Mouse (Mus musculus) heart, embryonic 12.5 days (tissue): ENCODE results near the gene Fam174b. TPM values are rescaled to one million over a fixed set of nuclear protein-coding genes. Genes with fewer than 3 reads are reported as not detected.
A peak's percentile ranks its signal among the peaks of the same experiment; 100 is the strongest.

Source experiments
- ATAC-seq: fragments of 200-750 bp; cut with Nextera tagmentation; 2 replicates; pipeline ENCODE4 v1.8.0; 2017; ENCODE audit warnings: moderate TSS enrichment, moderate library complexity; ENCODE audit not compliant: insufficient number of reproducible peaks, low FRiP score
- H3K27ac ChIP-seq: fragments of 300-500 bp; sonication (generic); 2 replicates; pipeline ENCODE4 v1.5.1; 2016; ENCODE audit warnings: mild to moderate bottlenecking, moderate library complexity; ENCODE audit not compliant: poor library complexity, severe bottlenecking
- H3K27me3 ChIP-seq: fragments of 300-500 bp; sonication (generic); replicated peaks from 2 replicates; pipeline ENCODE4 v1.6.1; 2016; ENCODE audit warnings: mild to moderate bottlenecking, moderate library complexity
- H3K36me3 ChIP-seq: fragments of 300-500 bp; sonication (generic); 2 replicates; pipeline ENCODE4 v1.6.1; 2016; ENCODE audit warnings: mild to moderate bottlenecking, moderate library complexity
- H3K4me1 ChIP-seq: fragments of 300-500 bp; sonication (generic); replicated peaks from 2 replicates; pipeline ENCODE4 v1.6.1; 2016; ENCODE audit warnings: mild to moderate bottlenecking
- H3K4me2 ChIP-seq: fragments of 300-500 bp; sonication (generic); 2 replicates; pipeline ENCODE4 v1.6.1; 2016; ENCODE audit warnings: mild to moderate bottlenecking, moderate library complexity
- H3K4me3 ChIP-seq: fragments of 300-500 bp; sonication (generic); 2 replicates; pipeline ENCODE4 v1.5.1; 2016; ENCODE audit warnings: mild to moderate bottlenecking
- H3K9ac ChIP-seq: fragments of 300-500 bp; sonication (generic); 2 replicates; pipeline ENCODE4 v1.6.1; 2016; ENCODE audit warnings: mild to moderate bottlenecking, moderate library complexity
- H3K9me3 ChIP-seq: fragments of 300-500 bp; sonication (generic); replicated peaks from 2 replicates; pipeline ENCODE4 v1.6.1; 2016; ENCODE audit warnings: mild to moderate bottlenecking, moderate library complexity
- WGBS: fragments of 180-500 bp; shearing (Covaris S2); methylation state at CpG from one replicate; pipeline ENCODE4 v1.1.7; 2016; 5-methylcytosine and 5-hydroxymethylcytosine counted together
- polyA plus RNA-seq: library from polyadenylated mRNA; unstranded; fragments of >200 nt; fragmentation: Nextera tagmentation; extraction: Ambion mirVana; gene quantifications from 2 replicates; pipeline ENCODE4 v1.2.1, GENCODE M21; 2016

Fam174b gene
- polyA plus RNA-seq, 1 experiment from 2014 or later: 51.4 TPM

- WGBS: 40% methylated on average over 7 of the region's 7 CpGs
- peak; percentile 73 for ATAC-seq
- no peak overlapping the region for H3K27ac ChIP-seq
These were observed 10.2 kb upstream of the Fam174b start for GRCm38 (mm10) chr7:73729913-73730312.

GRCm38 (mm10) chr7:73730430-73731022 is 9.6 kb upstream of the Fam174b start:
- H3K36me3 ChIP-seq: no peaks in the 10 kb centered on the region
- peaks cover 14% of the 10 kb centered on the region for H3K4me1 ChIP-seq
- H3K27me3 ChIP-seq: no peaks in the 10 kb centered on the region
- H3K27ac ChIP-seq: no peak overlapping the region
- 46% methylated on average over 10 of the region's 10 CpGs for WGBS
- no peak overlapping the region for H3K9ac ChIP-seq
- H3K9me3 ChIP-seq: no peaks in the 10 kb centered on the region; the same call in 1 of the 2 replicates
- no peak overlapping the region for H3K4me3 ChIP-seq
- peak; percentile 55; the same call in 1 of the 2 replicates for ATAC-seq
- H3K4me2 ChIP-seq: peak overlapping the region; percentile 15; the same call in 1 of the 2 replicates

More at GRCm38 (mm10) chr7:73729913-73730312, 10.2 kb upstream of the Fam174b start:
- Histone ChIP-seq H3K9me3 (no peaks in the 10 kb centered on the region; the same call in 1 of the 2 replicates), H3K9ac (no peak overlapping the region), H3K4me1 (peaks cover 14% of the 10 kb centered on the region), H3K36me3 (no peaks in the 10 kb centered on the region), H3K4me2 (peak overlapping the region; percentile 15; the same call in 1 of the 2 replicates), H3K4me3 (no peak overlapping the region), H3K27me3 (no peaks in the 10 kb centered on the region)

- ATAC-seq: no peak
- H3K4me2 ChIP-seq: no peak overlapping the region
- H3K4me1 ChIP-seq: peaks cover 9% of the 10 kb centered on the region; the same call in 1 of the 2 replicates
- 64% methylated on average over 2 of the region's 2 CpGs for WGBS
- peaks cover 26% of the 10 kb centered on the region for H3K27me3 ChIP-seq
- H3K27ac ChIP-seq: no peak overlapping the region
- peaks cover 4% of the 10 kb centered on the region; the same call in 1 of the 2 replicates for H3K9me3 ChIP-seq
- H3K36me3 ChIP-seq: no peaks in the 10 kb centered on the region
- no peak overlapping the region for H3K9ac ChIP-seq
- H3K4me3 ChIP-seq: no peak overlapping the region
These were observed 4.1 kb upstream of the Fam174b start for GRCm38 (mm10) chr7:73736046-73736445.

GRCm38 (mm10) chr7:73741392-73741791 is 1.3 kb downstream of the Fam174b start:
- Histone ChIP-seq H3K27me3 (peaks cover 37% of the 10 kb centered on the region), H3K4me2 (peak overlapping the region; percentile 100), H3K9me3 (no peaks in the 10 kb centered on the region), H3K4me1 (peaks cover 38% of the 10 kb centered on the region), H3K27ac (no peak overlapping the region), H3K9ac (peak overlapping the region; percentile 73), H3K36me3 (no peaks in the 10 kb centered on the region), H3K4me3 (peak overlapping the region; percentile 63)
- ATAC-seq: no peak
- 49% methylated on average over 5 of the region's 5 CpGs for WGBS

GRCm38 (mm10) chr7:73741841-73742240 is 1.7 kb downstream of the Fam174b start:
- H3K4me2 ChIP-seq: peak overlapping the region; percentile 100
- H3K36me3 ChIP-seq: no peaks in the 10 kb centered on the region
- no peak overlapping the region for H3K27ac ChIP-seq
- H3K27me3 ChIP-seq: peaks cover 37% of the 10 kb centered on the region
- WGBS: 74% methylated on average over 6 of the region's 6 CpGs
- no peak overlapping the region for H3K9ac ChIP-seq
- peaks cover 38% of the 10 kb centered on the region for H3K4me1 ChIP-seq
- H3K4me3 ChIP-seq: peak overlapping the region; percentile 63; the same call in 1 of the 2 replicates
- ATAC-seq: no peak
- no peaks in the 10 kb centered on the region for H3K9me3 ChIP-seq

GRCm38 (mm10) chr7:73743144-73743543 is 3.0 kb downstream of the Fam174b start:
- H3K36me3 ChIP-seq: no peaks in the 10 kb centered on the region
- H3K4me2 ChIP-seq: peak overlapping the region; percentile 32
- peaks cover 37% of the 10 kb centered on the region for H3K27me3 ChIP-seq
- peak overlapping the region; percentile 42; the same call in 1 of the 2 replicates for H3K27ac ChIP-seq
- no peaks in the 10 kb centered on the region for H3K9me3 ChIP-seq
- no peak for ATAC-seq
- no peak overlapping the region for H3K9ac ChIP-seq
- H3K4me1 ChIP-seq: peaks cover 38% of the 10 kb centered on the region
- no peak overlapping the region for H3K4me3 ChIP-seq
- 50% methylated on average over 8 of the region's 8 CpGs for WGBS

- no peak overlapping the region for H3K27ac ChIP-seq
- WGBS: 63% methylated on average over 10 of the region's 10 CpGs
- no peak overlapping the region for H3K4me2 ChIP-seq
- H3K4me3 ChIP-seq: no peak overlapping the region
- peaks cover 38% of the 10 kb centered on the region for H3K4me1 ChIP-seq
- no peak overlapping the region for H3K9ac ChIP-seq
- H3K27me3 ChIP-seq: peaks cover 30% of the 10 kb centered on the region
- no peaks in the 10 kb centered on the region for H3K9me3 ChIP-seq
- ATAC-seq: no peak
- H3K36me3 ChIP-seq: no peaks in the 10 kb centered on the region
These were observed 3.8 kb downstream of the Fam174b start for GRCm38 (mm10) chr7:73743831-73744370.

- H3K9ac ChIP-seq: no peak overlapping the region
- 66% methylated on average over 5 of the region's 5 CpGs for WGBS
- H3K4me1 ChIP-seq: peaks cover 30% of the 10 kb centered on the region
- H3K36me3 ChIP-seq: no peaks in the 10 kb centered on the region
- no peak for ATAC-seq
- H3K4me2 ChIP-seq: no peak overlapping the region
- peaks cover 12% of the 10 kb centered on the region for H3K27me3 ChIP-seq
- H3K4me3 ChIP-seq: no peak overlapping the region
- H3K27ac ChIP-seq: no peak overlapping the region
- no peaks in the 10 kb centered on the region for H3K9me3 ChIP-seq
These were observed 5.8 kb downstream of the Fam174b start for GRCm38 (mm10) chr7:73745903-73746302.

- H3K4me3 ChIP-seq: no peak overlapping the region
- no peak for ATAC-seq
These were observed 6.7 kb downstream of the Fam174b start for GRCm38 (mm10) chr7:73746836-73747235.

GRCm38 (mm10) chr7:73747531-73747930 is 7.4 kb downstream of the Fam174b start:
- no peak overlapping the region for H3K4me2 ChIP-seq
- H3K9ac ChIP-seq: no peak overlapping the region
- peaks cover 18% of the 10 kb centered on the region for H3K4me1 ChIP-seq
- 85% methylated on average over 3 of the region's 3 CpGs for WGBS
- no peaks in the 10 kb centered on the region for H3K27me3 ChIP-seq
- no peaks in the 10 kb centered on the region for H3K9me3 ChIP-seq
- no peak overlapping the region for H3K4me3 ChIP-seq
- H3K27ac ChIP-seq: no peak overlapping the region
- H3K36me3 ChIP-seq: no peaks in the 10 kb centered on the region
- ATAC-seq: no peak

More at GRCm38 (mm10) chr7:73746836-73747235, 6.7 kb downstream of the Fam174b start:
- H3K9me3 ChIP-seq: no peaks in the 10 kb centered on the region
- H3K27me3 ChIP-seq: peaks cover 3% of the 10 kb centered on the region; the same call in 1 of the 2 replicates
- H3K4me1 ChIP-seq: peaks cover 21% of the 10 kb centered on the region
- H3K27ac ChIP-seq: no peak overlapping the region
- no peak overlapping the region for H3K4me2 ChIP-seq
- no peaks in the 10 kb centered on the region for H3K36me3 ChIP-seq
- WGBS: 74% methylated on average over 4 of the region's 4 CpGs
- no peak overlapping the region for H3K9ac ChIP-seq

GRCm38 (mm10) chr7:73748437-73749108 is 8.5 kb downstream of the Fam174b start:
- no peak overlapping the region for H3K9ac ChIP-seq
- no peaks in the 10 kb centered on the region for H3K9me3 ChIP-seq
- peaks cover 7% of the 10 kb centered on the region for H3K4me1 ChIP-seq
- no peak overlapping the region for H3K27ac ChIP-seq
- no peak overlapping the region for H3K4me3 ChIP-seq
- H3K4me2 ChIP-seq: no peak overlapping the region
- 76% methylated on average over 5 of the region's 5 CpGs for WGBS
- no peak for ATAC-seq
- no peaks in the 10 kb centered on the region for H3K27me3 ChIP-seq
- H3K36me3 ChIP-seq: no peaks in the 10 kb centered on the region
